Mouse (Mus musculus) ES-Bruce4 (cell line): ENCODE data around the gene 9330159F19Rik. TPM values are rescaled to one million over a fixed set of nuclear protein-coding genes. Genes with fewer than 3 reads are reported as not detected.

Experiments used
- H3K27ac ChIP-seq: 2 replicates; pipeline ENCODE4 v1.5.1; 2012; ENCODE audit warnings: low read length, inconsistent platforms; ENCODE audit not compliant: insufficient read depth
- H3K27me3 ChIP-seq: 2 replicates; pipeline ENCODE4 v1.6.1; 2012; ENCODE audit warnings: mild to moderate bottlenecking, low read length, inconsistent platforms; ENCODE audit not compliant: control insufficient read depth, poor library complexity, insufficient read depth, severe bottlenecking
- H3K36me3 ChIP-seq: 2 replicates; pipeline ENCODE4 v1.6.1; 2012; ENCODE audit warnings: inconsistent platforms, mild to moderate bottlenecking, low read length, moderate library complexity; ENCODE audit not compliant: control insufficient read depth, poor library complexity, insufficient read depth, severe bottlenecking
- H3K4me1 ChIP-seq: one replicate; pipeline ENCODE4 v1.8.1; 2011; ENCODE audit warnings: low read length; ENCODE audit not compliant: control insufficient read depth, insufficient read depth
- H3K4me3 ChIP-seq: 2 replicates; pipeline ENCODE4 v1.5.1; 2011; ENCODE audit warnings: low read depth, mild to moderate bottlenecking, low read length
- H3K9ac ChIP-seq: 2 replicates; pipeline ENCODE4 v1.6.1; 2012; ENCODE audit warnings: low read depth, mild to moderate bottlenecking, inconsistent platforms; ENCODE audit not compliant: poor library complexity, severe bottlenecking
- H3K9me3 ChIP-seq: replicated peaks from 2 replicates; pipeline ENCODE4 v1.6.1; 2012; ENCODE audit warnings: mild to moderate bottlenecking, low read length, inconsistent platforms; ENCODE audit not compliant: control insufficient read depth, poor library complexity, insufficient read depth, severe bottlenecking
- CTCF ChIP-seq: IDR thresholded peaks from one replicate; pipeline ENCODE4 v1.8.1; 2011; ENCODE audit warnings: low read depth, low read length
- EP300 ChIP-seq: IDR thresholded peaks from 2 replicates; pipeline ENCODE4 v1.6.1; 2011; ENCODE audit warnings: low read depth, low read length; ENCODE audit not compliant: insufficient read depth
- POLR2A ChIP-seq: IDR thresholded peaks from one replicate; pipeline ENCODE4 v1.8.1; 2011; ENCODE audit warnings: low read length; ENCODE audit not compliant: insufficient read depth
- polyA plus RNA-seq: library from polyadenylated mRNA; stranded (reverse); fragments of >200 nt; gene quantifications from 2 replicates; pipeline ENCODE4 v1.2.4, GENCODE M21; 2011; ENCODE audit warnings: low read depth; ENCODE audit not compliant: missing spikeins, insufficient read depth, insufficient read length

Gene 9330159F19Rik
- polyA plus RNA-seq, 1 experiment, result 0.25 TPM

DNA sequence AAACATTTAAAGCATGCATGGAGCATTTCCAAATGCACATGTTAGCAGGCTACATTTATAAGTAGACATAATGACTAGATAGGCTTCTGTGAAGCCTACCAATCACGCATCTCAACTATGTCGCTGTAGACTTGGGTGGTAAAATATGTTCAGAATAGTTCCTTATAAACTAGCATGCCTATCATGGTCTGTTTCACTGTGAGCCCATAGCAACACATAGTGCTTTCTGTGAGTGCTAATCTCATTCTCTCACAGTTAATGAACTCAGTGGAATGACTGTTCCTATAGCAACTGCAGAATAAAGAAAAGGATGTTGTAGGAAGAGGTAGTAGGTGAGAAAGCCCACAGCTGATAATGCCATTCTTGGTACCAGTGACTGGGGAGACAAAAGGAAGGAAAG, 30.4 kb upstream of the 9330159F19Rik start:
- Histone ChIP-seq H3K4me1 (no peaks in the 10 kb centered on the region), H3K27me3 (no peaks in the 10 kb centered on the region), H3K27ac (no peak overlapping the region), H3K9ac (no peak overlapping the region), H3K36me3 (no peaks in the 10 kb centered on the region), H3K9me3 (no peaks in the 10 kb centered on the region), H3K4me3 (no peak overlapping the region)
- no peak for TF ChIP-seq CTCF
- TF ChIP-seq POLR2A, result no peak
- no peak for TF ChIP-seq EP300

DNA sequence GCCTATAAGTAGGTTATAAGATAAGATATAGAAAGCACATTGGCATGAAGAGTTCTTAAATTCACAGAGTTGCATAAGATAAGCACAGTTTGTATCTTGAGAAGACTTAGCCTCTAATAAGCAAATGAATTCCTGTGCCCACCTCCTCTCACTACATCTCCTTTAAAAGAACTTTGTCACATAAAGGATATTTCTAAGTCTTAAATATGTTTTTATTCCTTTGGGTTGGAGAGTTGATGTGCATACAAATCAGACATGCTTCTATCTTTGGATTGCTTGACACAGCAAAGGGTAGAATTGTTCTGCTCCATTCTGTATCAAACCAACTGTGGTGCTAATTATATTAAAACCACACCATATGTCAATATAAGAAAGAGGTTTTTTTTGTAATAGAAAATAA, 17.6 kb upstream of the 9330159F19Rik start:
- Histone ChIP-seq H3K4me1 (no peaks in the 10 kb centered on the region), H3K27me3 (no peaks in the 10 kb centered on the region; the same call in 1 of the 2 replicates), H3K27ac (no peak overlapping the region), H3K9me3 (no peaks in the 10 kb centered on the region), H3K9ac (no peak overlapping the region), H3K36me3 (no peaks in the 10 kb centered on the region), H3K4me3 (no peak overlapping the region)
- TF ChIP-seq POLR2A (no peak), CTCF (no peak), EP300 (no peak)

DNA sequence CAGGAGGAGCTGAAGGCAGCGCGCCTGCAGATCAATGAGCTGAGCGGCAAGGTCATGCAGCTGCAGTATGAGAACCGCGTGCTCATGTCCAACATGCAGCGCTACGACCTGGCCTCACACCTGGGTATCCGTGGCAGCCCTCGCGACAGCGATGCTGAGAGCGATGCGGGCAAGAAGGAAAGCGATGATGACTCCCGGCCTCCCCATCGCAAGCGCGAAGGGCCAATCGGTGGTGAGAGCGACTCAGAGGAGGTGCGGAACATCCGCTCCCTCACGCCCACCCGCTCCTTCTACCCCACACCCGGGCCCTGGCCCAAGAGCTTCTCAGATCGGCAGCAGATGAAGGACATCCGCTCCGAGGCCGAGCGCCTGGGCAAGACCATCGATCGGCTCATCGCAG, 14.6 kb upstream of the 9330159F19Rik start:
- TF ChIP-seq POLR2A, result no peak
- no peak for TF ChIP-seq EP300
- no peak for TF ChIP-seq CTCF
- Histone ChIP-seq H3K4me1 (no peaks in the 10 kb centered on the region), H3K4me3 (peak overlapping the region; percentile 37), H3K36me3 (no peaks in the 10 kb centered on the region), H3K9me3 (no peaks in the 10 kb centered on the region), H3K27ac (no peak overlapping the region), H3K9ac (no peak overlapping the region), H3K27me3 (no peaks in the 10 kb centered on the region; the same call in 1 of the 2 replicates)

DNA sequence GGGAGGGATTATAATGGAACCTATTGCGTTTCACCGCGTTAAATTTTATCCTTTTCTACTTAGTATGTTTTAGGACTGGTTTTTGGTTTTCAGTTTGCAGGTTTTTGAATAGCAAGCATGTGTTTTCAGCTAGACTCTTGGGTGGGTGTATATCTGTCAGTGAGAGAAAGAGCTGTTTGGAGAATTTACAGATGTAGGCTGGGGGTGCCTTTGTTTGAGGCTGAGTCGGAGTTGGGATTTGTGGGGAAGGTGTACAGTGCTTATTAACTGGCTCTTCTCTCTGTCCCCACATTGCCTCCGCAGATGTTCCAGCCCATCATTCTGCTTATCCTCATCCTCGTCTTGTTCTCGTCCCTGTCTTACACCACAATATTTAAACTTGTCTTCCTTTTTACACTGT, 12.8 kb upstream of the 9330159F19Rik start, which contains the start of gene Gm49353:
TSS of gene Gm49353 (plus strand) at position 313 of the 400 bp plus-strand sequence.
- Histone ChIP-seq H3K27ac (no peak within 1 kb of the TSS), H3K9ac (no peak within 1 kb of the TSS), H3K4me3 (no peak within 1 kb of the TSS), H3K9me3 (no peaks in the 10 kb centered on the region), H3K27me3 (no peaks in the 10 kb centered on the region; the same call in 1 of the 2 replicates), H3K4me1 (no peaks in the 10 kb centered on the region), H3K36me3 (no peaks in the 10 kb centered on the region)
- TF ChIP-seq POLR2A, result no peak
- no peak for TF ChIP-seq EP300
- TF ChIP-seq CTCF, result no peak

DNA sequence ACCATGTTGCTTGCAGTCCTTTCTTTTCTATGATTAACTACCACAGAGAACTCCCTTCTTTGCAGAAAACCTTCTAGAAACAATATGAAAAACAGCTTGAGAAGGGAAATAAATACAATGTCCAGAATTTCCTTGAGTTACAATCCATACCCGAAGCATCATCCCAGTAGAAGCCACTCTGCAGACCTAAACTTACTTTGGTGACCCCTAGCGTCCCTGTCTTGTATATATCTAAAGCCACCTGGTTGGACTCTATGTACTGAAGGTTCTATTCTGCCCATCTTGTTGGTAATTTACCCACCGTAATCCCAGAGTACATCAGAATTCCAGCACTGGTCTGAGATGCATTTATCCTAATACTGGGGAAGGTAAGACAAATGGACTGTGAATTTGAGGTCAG, 11.6 kb upstream of the 9330159F19Rik start:
- Histone ChIP-seq H3K4me3 (no peak overlapping the region), H3K9ac (no peak overlapping the region)

DNA sequence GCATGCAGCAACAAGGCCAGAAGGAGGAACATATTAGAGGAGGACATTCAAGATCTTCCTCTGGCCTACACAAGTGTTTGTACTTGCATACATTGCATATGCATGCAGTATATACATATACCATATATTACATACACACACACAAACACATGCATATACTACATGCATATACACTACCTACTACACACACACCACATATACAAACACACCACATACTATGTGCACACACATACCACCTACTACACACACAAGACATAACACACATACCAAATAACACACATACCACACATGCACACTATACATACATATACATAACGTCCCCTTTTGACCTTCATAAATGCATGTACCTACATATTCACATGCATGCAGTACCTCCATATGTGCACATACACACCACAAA, 10.8 kb upstream of the 9330159F19Rik start:
- Histone ChIP-seq H3K36me3 (no peaks in the 10 kb centered on the region), H3K4me1 (no peaks in the 10 kb centered on the region)
- TF ChIP-seq CTCF, result no peak
- no peak for TF ChIP-seq POLR2A
- TF ChIP-seq EP300, result no peak

More for the DNA sequence above, 11.6 kb upstream of the 9330159F19Rik start:
- TF ChIP-seq POLR2A (no peak), EP300 (no peak), CTCF (no peak)
- Histone ChIP-seq H3K36me3 (no peaks in the 10 kb centered on the region), H3K27me3 (no peaks in the 10 kb centered on the region; the same call in 1 of the 2 replicates), H3K9me3 (no peaks in the 10 kb centered on the region), H3K27ac (no peak overlapping the region), H3K4me1 (no peaks in the 10 kb centered on the region)

More for the DNA sequence above, 10.8 kb upstream of the 9330159F19Rik start:
- no peak overlapping the region for H3K4me3 ChIP-seq
- H3K27ac ChIP-seq, result no peak overlapping the region
- H3K9ac ChIP-seq, result no peak overlapping the region
- no peaks in the 10 kb centered on the region for H3K27me3 ChIP-seq
- H3K9me3 ChIP-seq, result no peaks in the 10 kb centered on the region
